Mouse (Mus musculus) G1E-ER4 (cell line): ENCODE results near the gene Dedd. TPM values are rescaled to one million over a fixed set of nuclear protein-coding genes. Genes with fewer than 3 reads are reported as not detected.

Source experiments
- GATA1 ChIP-seq: IDR thresholded peaks from one replicate; pipeline ENCODE4 v1.8.0; 2012; ENCODE audit warnings: low read length, inconsistent platforms
- polyA plus RNA-seq: library from polyadenylated mRNA; stranded (reverse); fragments of >175 nt; gene quantifications from 2 replicates; pipeline ENCODE4 v1.2.3, GENCODE M21; 2012

Dedd gene
- polyA plus RNA-seq, 1 experiment: 25.2 TPM

DNA sequence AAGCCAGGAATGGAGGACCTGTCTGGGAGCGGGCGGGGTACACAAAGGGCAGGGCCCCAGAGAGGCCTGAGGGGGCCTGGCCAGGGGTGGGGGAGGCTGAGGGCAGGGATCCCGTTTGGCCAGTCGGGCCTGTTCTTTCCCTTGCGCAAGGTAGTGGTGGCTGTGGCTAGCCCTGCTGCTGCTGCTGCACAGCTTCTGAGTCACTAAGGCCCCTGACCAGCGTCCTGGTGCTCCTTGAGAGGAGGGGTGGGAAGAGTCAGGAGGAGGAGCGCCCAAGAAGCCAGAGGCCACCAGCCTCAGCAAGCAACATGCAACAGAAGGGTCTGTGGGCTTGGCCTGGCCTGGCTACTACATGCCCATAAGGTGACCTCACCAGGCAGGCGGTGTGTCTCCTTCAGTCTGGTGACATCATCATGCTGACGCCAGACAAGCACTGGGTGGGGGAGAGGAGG lies 46.7 kb downstream of the Dedd start:
- no peak for TF ChIP-seq GATA1

DNA sequence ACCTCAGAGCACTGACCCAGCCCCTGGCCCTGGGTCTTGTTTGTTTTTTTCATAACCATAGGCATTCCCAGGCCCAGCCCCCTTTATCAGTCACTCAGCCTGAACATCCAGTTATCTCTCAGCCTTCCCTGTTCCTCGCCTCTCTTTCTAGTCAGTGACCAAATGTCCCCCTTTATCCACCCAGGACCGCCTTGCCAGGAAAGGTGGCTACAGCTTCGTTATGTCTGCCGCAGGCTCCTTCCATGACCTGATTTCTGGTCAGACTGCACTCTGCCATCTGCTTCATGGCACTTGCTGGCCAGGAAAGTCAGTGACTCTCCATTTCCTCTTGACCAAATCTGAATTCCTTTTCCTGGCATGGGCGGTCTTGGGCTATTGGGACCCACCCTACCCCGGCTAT lies 49.4 kb downstream of the Dedd start:
- TF ChIP-seq GATA1: no peak

DNA sequence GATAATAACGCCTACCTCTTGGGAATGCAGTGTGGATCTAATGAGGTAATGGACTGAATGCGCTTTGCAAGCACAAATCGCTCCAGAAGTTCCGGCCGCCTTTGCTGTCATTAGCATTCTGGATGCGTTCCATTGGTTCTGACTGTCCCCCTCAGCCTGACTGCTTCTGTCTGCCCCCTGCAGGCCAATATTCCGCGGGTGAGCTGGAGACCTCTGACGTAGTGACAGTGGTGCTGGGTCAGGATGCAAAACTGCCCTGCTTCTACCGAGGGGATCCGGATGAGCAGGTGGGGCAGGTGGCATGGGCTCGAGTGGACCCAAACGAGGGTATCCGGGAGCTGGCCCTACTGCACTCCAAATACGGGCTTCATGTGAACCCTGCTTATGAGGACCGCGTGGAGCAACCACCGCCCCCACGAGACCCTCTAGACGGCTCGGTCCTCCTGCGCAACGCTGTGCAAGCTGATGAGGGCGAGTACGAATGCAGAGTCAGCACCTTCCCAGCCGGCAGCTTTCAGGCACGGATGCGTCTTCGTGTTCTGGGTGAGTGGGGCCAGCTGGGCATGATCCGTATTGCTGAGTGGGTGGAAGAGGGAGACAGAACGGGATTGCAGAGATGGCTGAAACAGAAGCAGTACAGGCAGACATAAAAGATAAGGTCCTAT lies 51.1 kb downstream of the Dedd start:
- no peak for TF ChIP-seq GATA1

DNA sequence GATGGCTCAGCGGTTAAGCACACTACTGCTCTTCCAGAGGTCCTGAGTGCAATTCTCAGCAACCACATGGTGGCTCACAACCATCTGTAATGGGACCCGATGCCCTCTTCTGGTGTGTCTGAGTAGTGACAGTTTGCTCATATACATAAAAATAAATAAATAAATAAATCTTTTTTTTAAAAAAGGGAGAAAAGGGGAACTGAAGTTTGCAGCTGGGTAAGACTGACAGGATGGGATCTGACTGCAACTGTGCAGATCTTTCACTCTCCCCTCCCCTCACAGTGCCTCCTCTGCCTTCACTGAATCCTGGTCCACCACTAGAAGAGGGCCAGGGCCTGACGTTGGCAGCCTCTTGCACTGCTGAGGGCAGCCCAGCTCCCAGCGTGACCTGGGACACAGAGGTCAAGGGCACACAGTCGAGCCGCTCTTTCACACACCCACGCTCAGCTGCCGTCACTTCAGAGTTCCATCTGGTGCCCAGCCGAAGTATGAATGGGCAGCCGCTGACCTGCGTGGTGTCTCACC lies 53.2 kb downstream of the Dedd start:
- no peak for TF ChIP-seq GATA1

DNA sequence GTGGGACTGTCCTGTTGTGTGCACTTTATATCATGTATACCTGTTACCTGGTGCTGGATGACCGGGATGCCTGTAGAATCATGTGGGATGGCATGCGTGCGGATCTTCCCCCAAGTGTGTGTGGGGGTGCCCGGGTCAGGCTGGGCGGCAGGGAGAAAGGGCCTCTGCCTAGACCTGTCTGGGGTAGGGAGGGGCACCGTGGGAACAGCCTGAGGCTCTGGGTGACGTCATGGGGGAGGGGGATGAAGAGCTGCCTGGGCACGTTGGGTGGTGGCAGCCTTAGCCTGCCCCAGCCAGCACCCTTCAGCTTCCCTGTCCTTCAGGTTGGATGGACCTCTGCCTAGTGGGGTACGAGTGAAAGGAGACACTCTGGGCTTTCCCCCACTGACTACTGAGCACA lies 55.4 kb downstream of the Dedd start:
- TF ChIP-seq GATA1: no peak

DNA sequence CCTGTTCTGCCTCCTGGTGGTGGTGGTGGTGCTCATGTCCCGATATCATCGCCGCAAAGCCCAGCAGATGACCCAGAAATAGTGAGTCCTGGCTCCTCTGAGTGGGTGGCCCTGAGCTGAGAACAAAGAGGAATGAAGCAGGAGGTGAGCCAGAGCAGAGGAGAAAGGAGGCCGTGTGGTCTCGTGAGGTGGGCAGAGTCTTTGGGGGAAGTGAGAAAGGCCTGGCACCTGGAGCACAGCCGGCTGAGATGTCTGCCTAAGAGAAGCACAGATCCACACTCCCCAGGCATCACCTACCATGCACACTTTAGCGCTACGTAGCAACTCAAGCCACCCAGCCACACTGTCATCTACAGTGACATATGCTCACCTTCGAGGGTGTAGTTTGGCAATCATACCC lies 56.2 kb downstream of the Dedd start:
- TF ChIP-seq GATA1: no peak

DNA sequence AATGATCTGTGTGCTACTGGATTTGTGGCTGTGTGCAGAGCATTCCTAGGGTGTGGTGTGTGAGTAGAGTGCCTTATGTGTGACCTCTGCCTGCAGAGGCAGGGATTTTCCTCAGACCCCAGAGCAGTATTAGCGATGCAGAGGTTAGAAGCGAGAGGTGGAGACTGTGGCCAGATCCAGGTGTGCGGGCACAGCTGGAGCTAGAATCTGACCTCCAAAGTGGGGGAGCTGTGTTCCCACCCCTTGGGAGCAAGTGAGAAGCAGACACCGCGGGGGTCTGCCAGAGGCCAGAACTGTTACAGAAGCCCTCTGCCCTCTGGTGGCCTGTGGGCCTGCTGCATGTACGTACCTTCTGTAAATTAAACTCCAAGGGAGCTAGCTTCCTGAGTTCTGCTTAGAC lies 58.2 kb downstream of the Dedd start:
- no peak for TF ChIP-seq GATA1

DNA sequence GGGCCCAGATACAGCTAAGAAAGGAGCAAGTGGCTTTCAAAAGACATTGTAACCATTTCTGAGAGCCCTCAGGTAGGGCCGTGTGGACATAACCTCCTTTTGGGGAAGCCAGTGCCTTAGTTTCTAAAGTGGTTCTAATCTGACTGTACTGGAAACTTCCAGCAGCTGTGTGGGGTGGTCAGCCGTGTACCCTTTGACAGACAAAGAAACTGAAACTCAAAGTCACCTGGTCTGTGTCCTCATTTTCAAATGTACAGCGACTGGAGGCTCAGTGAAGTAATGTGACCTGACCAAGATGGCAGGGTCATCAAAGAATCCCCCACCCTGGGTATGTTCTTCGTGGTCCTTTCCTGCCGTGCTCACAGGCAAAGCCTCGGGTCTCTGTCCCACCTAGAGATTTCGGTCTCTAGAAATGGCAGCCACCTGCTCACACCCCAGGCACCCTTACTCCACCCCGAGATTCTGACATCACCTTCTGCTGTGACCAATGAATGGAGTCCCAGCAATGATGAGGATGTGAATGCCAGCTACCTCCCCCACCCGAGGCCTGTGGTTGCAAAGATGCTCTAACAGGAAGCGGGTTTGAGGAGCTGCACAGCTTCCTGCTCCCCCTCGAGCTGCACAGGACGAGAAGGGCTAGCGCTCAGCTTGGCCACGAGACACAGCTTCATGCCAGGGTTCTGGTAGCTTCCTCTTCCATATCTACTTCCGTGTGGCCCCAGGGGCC lies 59.6 kb downstream of the Dedd start, which contains the start of gene Arhgap30:
Gene Arhgap30 (plus strand): TSS at position 579 of the 727 bp plus-strand sequence.
- TF ChIP-seq GATA1: no peak

DNA sequence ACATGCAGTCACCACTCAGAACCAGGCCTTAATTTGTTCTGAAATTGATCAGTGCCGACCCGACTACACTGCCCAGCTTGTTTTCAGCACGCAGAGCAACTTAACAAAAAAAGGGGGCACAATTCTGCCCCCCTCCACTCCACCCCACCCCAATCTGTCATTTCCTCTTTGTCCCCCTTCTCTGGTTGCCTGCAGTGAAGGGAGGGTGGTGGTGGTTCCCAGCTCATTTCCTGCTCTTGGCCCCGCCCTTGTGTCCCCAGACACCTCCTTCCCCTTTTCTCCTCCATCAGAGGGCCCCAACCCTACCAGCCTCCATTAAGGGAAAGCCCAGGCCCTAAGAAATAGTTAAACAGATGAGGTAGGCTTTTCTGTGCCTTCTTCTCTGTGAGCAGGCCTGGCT lies 61.2 kb downstream of the Dedd start:
- TF ChIP-seq GATA1: no peak

Other genes with a start within 250 kb of the Dedd start
- 0.67 and 1.5 TPM in 2 replicates for gene Cfap126, start 215.2 kb upstream of the Dedd start, polyA plus RNA-seq
- 51.9 and 128 TPM in 2 replicates for gene Sdhc, start 178.5 kb upstream of the Dedd start, polyA plus RNA-seq
- 0.14 TPM in 1 of 2 replicates, not detected in the other for gene Mpz, start 178.4 kb upstream of the Dedd start, polyA plus RNA-seq
- not detected in 2 replicates for gene Pcp4l1, start 132.9 kb upstream of the Dedd start, polyA plus RNA-seq
- gene Nr1i3, start 115.2 kb upstream of the Dedd start, polyA plus RNA-seq: 0.40 and 0.42 TPM in 2 replicates
- gene Tomm40l, start 106.6 kb upstream of the Dedd start, polyA plus RNA-seq: 50.2 and 61.5 TPM in 2 replicates
- not detected in 2 replicates for gene Apoa2, start 104.1 kb upstream of the Dedd start, polyA plus RNA-seq
- not detected in 2 replicates for gene Fcer1g, start 94.8 kb upstream of the Dedd start, polyA plus RNA-seq
- 0.09 TPM in 2 replicates for gene Adamts4, start 78.7 kb upstream of the Dedd start, polyA plus RNA-seq
- 40.4 and 106 TPM in 2 replicates for gene Ndufs2, start 77.8 kb upstream of the Dedd start, polyA plus RNA-seq
- 26.9 and 32.7 TPM in 2 replicates for gene B4galt3, start 58.8 kb upstream of the Dedd start, polyA plus RNA-seq
- gene Ppox, start 48.0 kb upstream of the Dedd start, polyA plus RNA-seq: 38.6 and 45.3 TPM in 2 replicates
- 49.8 and 54.4 TPM in 2 replicates for gene Usp21, start 41.2 kb upstream of the Dedd start, polyA plus RNA-seq
- gene Ufc1, start 34.1 kb upstream of the Dedd start, polyA plus RNA-seq: 51.5 and 62.9 TPM in 2 replicates
- 14.2 and 16.9 TPM in 2 replicates for gene Nit1, start 16.5 kb downstream of the Dedd start, polyA plus RNA-seq
- 19.0 and 19.9 TPM in 2 replicates for gene Pfdn2, start 16.5 kb downstream of the Dedd start, polyA plus RNA-seq
- gene Klhdc9, start 31.7 kb downstream of the Dedd start, polyA plus RNA-seq: 0.48 and 0.63 TPM in 2 replicates
- not detected in 2 replicates for gene Nectin4, start 41.0 kb downstream of the Dedd start, polyA plus RNA-seq
- gene Arhgap30, start 59.8 kb downstream of the Dedd start, polyA plus RNA-seq: 0.95 and 1.1 TPM in 2 replicates
- 35.2 and 37.5 TPM in 2 replicates for gene Usf1, start 82.2 kb downstream of the Dedd start, polyA plus RNA-seq
- gene Tstd1, start 89.7 kb downstream of the Dedd start, polyA plus RNA-seq: 0.22 TPM in 1 of 2 replicates, not detected in the other
- gene F11r, start 108.4 kb downstream of the Dedd start, polyA plus RNA-seq: not detected in 2 replicates
- gene Alyref2, start 174.3 kb downstream of the Dedd start, polyA plus RNA-seq: 12.2 and 15.6 TPM in 2 replicates
- gene Itln1, start 206.1 kb downstream of the Dedd start, polyA plus RNA-seq: not detected in 2 replicates
- gene Cd244a, start 230.0 kb downstream of the Dedd start, polyA plus RNA-seq: not detected in 2 replicates